Mouse (Mus musculus): Measurements from ENCODE around the gene Hhat. TPM values are rescaled to one million over a fixed set of nuclear protein-coding genes. Genes with fewer than 3 reads are reported as not detected.

Gene Hhat
- polyA plus RNA-seq, 2 experiments, result 10.0 to 12.6 TPM

DNA sequence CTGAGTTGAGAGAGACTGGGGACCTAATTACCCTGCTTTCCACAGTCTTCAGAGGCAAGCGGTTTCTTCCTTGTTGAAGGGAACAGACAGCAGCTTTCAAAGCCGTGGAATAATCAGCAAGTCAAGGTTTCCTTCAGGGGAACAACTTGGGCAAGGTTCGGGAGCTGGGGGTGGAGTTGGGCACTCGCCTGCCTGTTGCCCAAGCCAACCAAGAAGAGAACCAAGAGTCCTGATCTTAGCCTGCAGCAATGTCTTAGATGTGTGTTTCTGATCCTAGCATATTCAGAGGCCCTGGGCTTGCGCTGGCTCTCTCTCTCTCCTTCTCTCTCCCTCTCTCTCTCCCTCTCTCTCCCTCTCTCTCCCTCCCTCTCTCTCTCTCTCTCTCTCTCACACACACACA lies 93.8 kb downstream of the Hhat start:
- Histone ChIP-seq H3K9me3 (ENCODE audit: control insufficient read depth, low read length) (no peaks in the 10 kb centered on the region), H3K27me3 (ENCODE audit: control insufficient read depth, insufficient read depth, low read length) (no peaks in the 10 kb centered on the region), H3K4me1 (ENCODE audit: control insufficient read depth, insufficient read depth, low read length) (no peaks in the 10 kb centered on the region), H3K4me3 (replicated peaks; ENCODE audit: low read length) (no peak overlapping the region), H3K27ac (replicated peaks; ENCODE audit: low read depth, low read length) (no peak overlapping the region), H3K36me3 (ENCODE audit: control insufficient read depth, insufficient read depth, low read length) (no peaks in the 10 kb centered on the region), H3K4me2 (replicated peaks; ENCODE audit: low read depth, low read length, severe bottlenecking) (no peak overlapping the region), H3K9ac (ENCODE audit: low read depth, low read length, severe bottlenecking) (no peak overlapping the region)
- DNase-seq (ENCODE audit: low spot score) (no peak), ATAC-seq (ENCODE audit: low FRiP score, low read depth) (no peak)
- WGBS, result 73% methylated on average over 5 of the region's 5 CpGs
- no peak for TF ChIP-seq POLR2A (IDR thresholded peaks at IDR 0.05; ENCODE audit: borderline replicate concordance, extremely low read depth, insufficient read depth, insufficient read length)

DNA sequence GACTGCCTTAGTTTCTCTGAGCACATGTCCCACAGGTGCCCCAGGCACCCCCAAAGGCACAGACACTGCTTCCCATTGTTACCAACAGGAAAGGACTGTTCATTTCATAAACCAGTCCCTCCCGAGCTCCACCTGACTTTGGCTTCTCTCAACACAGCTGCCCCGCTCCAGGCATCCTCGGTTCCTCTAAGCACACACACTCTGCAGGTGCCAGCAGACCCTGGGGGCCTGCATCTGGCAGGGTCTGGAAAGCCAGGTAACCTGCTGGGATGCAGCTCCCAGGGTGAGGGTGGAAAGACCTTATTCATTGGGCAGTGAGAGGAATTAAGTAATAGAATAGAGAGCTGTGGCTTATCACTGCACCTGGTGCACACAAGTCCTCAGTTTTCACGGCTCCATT lies 107.4 kb downstream of the Hhat start:
- Histone ChIP-seq H3K9me3 (ENCODE audit: control insufficient read depth, low read length) (0 out of 2 replicates have a peak, but pooled peaks cover 3% of the 10 kb centered on the region), H3K4me1 (ENCODE audit: control insufficient read depth, insufficient read depth, low read length) (no peaks in the 10 kb centered on the region; the same call in 1 of the 2 replicates), H3K4me3 (replicated peaks; ENCODE audit: low read length) (no peak overlapping the region), H3K36me3 (ENCODE audit: control insufficient read depth, insufficient read depth, low read length) (0 out of 2 replicates have a peak, but pooled peaks cover 5% of the 10 kb centered on the region), H3K27ac (replicated peaks; ENCODE audit: low read depth, low read length) (no peak overlapping the region), H3K9ac (ENCODE audit: low read depth, low read length, severe bottlenecking) (peak overlapping the region; percentile 21; the same call in 1 of the 2 replicates), H3K27me3 (ENCODE audit: control insufficient read depth, insufficient read depth, low read length) (no peaks in the 10 kb centered on the region), H3K4me2 (replicated peaks; ENCODE audit: low read depth, low read length, severe bottlenecking) (no peak overlapping the region)
- no peak for DNase-seq (ENCODE audit: low spot score)
- 31% methylated on average over 4 of the region's 4 CpGs for WGBS
- no peak for ATAC-seq (ENCODE audit: low FRiP score, low read depth)
- no peak for TF ChIP-seq POLR2A (IDR thresholded peaks at IDR 0.05; ENCODE audit: borderline replicate concordance, extremely low read depth, insufficient read depth, insufficient read length)

- no peak overlapping the region for H3K4me3 ChIP-seq (replicated peaks; ENCODE audit: low read length)
- no peaks in the 10 kb centered on the region for H3K27me3 ChIP-seq (ENCODE audit: control insufficient read depth, insufficient read depth, low read length)
- TF ChIP-seq POLR2A (IDR thresholded peaks at IDR 0.05; ENCODE audit: borderline replicate concordance, extremely low read depth, insufficient read depth, insufficient read length), result no peak
- no peaks in the 10 kb centered on the region; the same call in 1 of the 2 replicates for H3K4me1 ChIP-seq (ENCODE audit: control insufficient read depth, insufficient read depth, low read length)
- H3K9me3 ChIP-seq (ENCODE audit: control insufficient read depth, low read length), result 0 out of 2 replicates have a peak, but pooled peaks cover 3% of the 10 kb centered on the region
- peak overlapping the region; percentile 21; the same call in 1 of the 2 replicates for H3K9ac ChIP-seq (ENCODE audit: low read depth, low read length, severe bottlenecking)
- H3K27ac ChIP-seq (replicated peaks; ENCODE audit: low read depth, low read length), result no peak overlapping the region
- 57% methylated on average over 5 of the region's 5 CpGs for WGBS
- DNase-seq (ENCODE audit: low spot score) (no peak), ATAC-seq (ENCODE audit: low FRiP score, low read depth) (no peak)
- H3K36me3 ChIP-seq (ENCODE audit: control insufficient read depth, insufficient read depth, low read length), result 0 out of 2 replicates have a peak, but pooled peaks cover 5% of the 10 kb centered on the region
- H3K4me2 ChIP-seq (replicated peaks; ENCODE audit: low read depth, low read length, severe bottlenecking), result no peak overlapping the region
Observed at GRCm38 (mm10) chr1:192663092-192663491, 107.9 kb downstream of the Hhat start.

GRCm38 (mm10) chr1:192661612-192662011 lies 109.4 kb downstream of the Hhat start:
- Histone ChIP-seq H3K9ac (ENCODE audit: low read depth, low read length, severe bottlenecking) (no peak overlapping the region), H3K9me3 (ENCODE audit: control insufficient read depth, low read length) (0 out of 2 replicates have a peak, but pooled peaks cover 3% of the 10 kb centered on the region), H3K4me2 (replicated peaks; ENCODE audit: low read depth, low read length, severe bottlenecking) (no peak overlapping the region), H3K27ac (replicated peaks; ENCODE audit: low read depth, low read length) (no peak overlapping the region), H3K4me3 (replicated peaks; ENCODE audit: low read length) (no peak overlapping the region), H3K27me3 (ENCODE audit: control insufficient read depth, insufficient read depth, low read length) (no peaks in the 10 kb centered on the region), H3K36me3 (ENCODE audit: control insufficient read depth, insufficient read depth, low read length) (0 out of 2 replicates have a peak, but pooled peaks cover 5% of the 10 kb centered on the region), H3K4me1 (ENCODE audit: control insufficient read depth, insufficient read depth, low read length) (no peaks in the 10 kb centered on the region; the same call in 1 of the 2 replicates)
- TF ChIP-seq POLR2A (IDR thresholded peaks at IDR 0.05; ENCODE audit: borderline replicate concordance, extremely low read depth, insufficient read depth, insufficient read length), result no peak
- no peak for ATAC-seq (ENCODE audit: low FRiP score, low read depth)
- no peak for DNase-seq (ENCODE audit: low spot score)

DNA sequence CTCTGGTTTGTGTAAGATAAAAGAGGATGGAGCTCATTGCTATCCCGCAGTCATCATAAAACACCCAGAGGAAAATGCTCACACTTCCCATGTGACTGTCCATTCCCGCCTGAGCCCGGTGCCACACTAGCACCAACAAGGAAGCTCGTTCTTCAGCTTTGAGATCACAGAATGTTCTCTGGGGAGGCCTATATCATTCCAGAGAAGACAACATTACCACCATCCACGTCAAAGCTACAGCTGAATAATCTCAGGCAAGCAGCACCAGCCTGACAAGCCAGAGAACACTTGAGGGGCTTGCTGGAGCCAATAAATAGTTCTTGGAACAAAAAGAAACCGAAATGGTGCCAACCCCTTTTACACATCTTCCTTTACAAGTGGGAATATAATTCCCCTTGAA lies 113.6 kb downstream of the Hhat start:
- Histone ChIP-seq H3K4me2 (replicated peaks; ENCODE audit: low read depth, low read length, severe bottlenecking) (no peak overlapping the region), H3K9ac (ENCODE audit: low read depth, low read length, severe bottlenecking) (no peak overlapping the region), H3K4me1 (ENCODE audit: control insufficient read depth, insufficient read depth, low read length) (no peaks in the 10 kb centered on the region), H3K36me3 (ENCODE audit: control insufficient read depth, insufficient read depth, low read length) (0 out of 2 replicates have a peak, but pooled peaks cover 5% of the 10 kb centered on the region), H3K9me3 (ENCODE audit: control insufficient read depth, low read length) (0 out of 2 replicates have a peak, but pooled peaks cover 3% of the 10 kb centered on the region), H3K27me3 (ENCODE audit: control insufficient read depth, insufficient read depth, low read length) (no peaks in the 10 kb centered on the region), H3K27ac (replicated peaks; ENCODE audit: low read depth, low read length) (no peak overlapping the region), H3K4me3 (replicated peaks; ENCODE audit: low read length) (no peak overlapping the region)
- no peak for DNase-seq (ENCODE audit: low spot score)
- WGBS, result 76% methylated on average over 6 of the region's 6 CpGs
- ATAC-seq (ENCODE audit: low FRiP score, low read depth), result no peak
- no peak for TF ChIP-seq POLR2A (IDR thresholded peaks at IDR 0.05; ENCODE audit: borderline replicate concordance, extremely low read depth, insufficient read depth, insufficient read length)
